9 mouse cellular contexts compared by ENCODE assay signal in genomic region chr3:101295366-101295867, GRCm38 (mm10). TPM values are rescaled to one million over a fixed set of nuclear protein-coding genes. Genes with fewer than 3 reads are reported as not detected.
A peak's percentile ranks its signal among the peaks of the same experiment; 100 is the strongest.
DNase-seq lines count a peak whose midpoint lies in the region; ATAC-seq and TF ChIP-seq lines count a peak whose summit lies in the region.
"Had no signal": no experiment of that assay in that cellular context is flagged by ENCODE, and none has a peak within 500 bp of the region (broad histone marks: within the 10 kb centered on the region; RNA-seq: fewer than 3 reads in every experiment).

No protein-coding gene starts in this region.

- no peaks in the 10 kb centered on the region for H3K36me3 ChIP-seq in hindbrain, postnatal 0 days (ENCODE audit: insufficient read depth, low read length)
- H3K36me3 ChIP-seq: stomach, embryonic 15.5 days had no signal

- no peak overlapping the region for H3K27ac ChIP-seq in hindbrain, postnatal 0 days
- H3K27ac ChIP-seq: stomach, embryonic 15.5 days had no signal

- no peaks in the 10 kb centered on the region for H3K9me3 ChIP-seq in hindbrain, postnatal 0 days (ENCODE audit: low read length)
- H3K9me3 ChIP-seq: stomach, embryonic 15.5 days had no signal

- peak; percentile 98 for TF ChIP-seq CTCF in hindbrain, postnatal 0 days (IDR thresholded peaks at IDR 0.05; ENCODE audit: low read depth)

- no peak overlapping the region for H3K4me2 ChIP-seq in hindbrain, postnatal 0 days (ENCODE audit: low read depth, low read length)
- H3K4me2 ChIP-seq: stomach, embryonic 15.5 days had no signal

- H3K9ac ChIP-seq in hindbrain, postnatal 0 days (replicated peaks; ENCODE audit: low read length) = no peak overlapping the region
- H3K9ac ChIP-seq: stomach, embryonic 15.5 days had no signal

- 5% methylated on average over 11 of the region's 11 CpGs for WGBS in hindbrain, postnatal 0 days

- DNase-seq in R1 (ENCODE audit: low read depth, low spot score) = peak; percentile 90
- peak; percentile 96 to 98 for DNase-seq in cerebellum, postnatal 14 days
- DNase-seq in gastrocnemius, adult 8-10 months (ENCODE audit: low spot score in 2 of 2) = peak; percentile 80 to 87
- DNase-seq in hindbrain, postnatal 0 days (ENCODE audit: low spot score) = peak; percentile 91
- DNase-seq in left cerebral cortex, adult 11 months (ENCODE audit: low spot score) = peak; percentile 76
- DNase-seq in right cerebral cortex, postnatal 10 days (ENCODE audit: low spot score in 2 of 2) = peak; percentile 88 to 94
- peak; percentile 94 for DNase-seq in urinary bladder, postnatal 25 days (ENCODE audit: low spot score)

- ATAC-seq in hindbrain, postnatal 0 days = peak; percentile 57; the same call in 1 of the 2 replicates
- peak; percentile 62 for ATAC-seq in megakaryocyte-erythroid progenitor cell, adult 5-6 weeks (replicated peaks; ENCODE audit: low FRiP score, low TSS enrichment, poor library complexity, severe bottlenecking)

- H3K4me3 ChIP-seq in hindbrain, postnatal 0 days (ENCODE audit: low read length) = no peak overlapping the region
- H3K4me3 ChIP-seq: stomach, embryonic 15.5 days had no signal

- no peaks in the 10 kb centered on the region for H3K27me3 ChIP-seq in hindbrain, postnatal 0 days (ENCODE audit: insufficient read depth, low read length)
- H3K27me3 ChIP-seq: stomach, embryonic 15.5 days had no signal

- H3K4me1 ChIP-seq in hindbrain, postnatal 0 days (ENCODE audit: insufficient read depth, low read length) = no peaks in the 10 kb centered on the region

RNA-seq across cellular contexts. Expression of gene Cd2, which starts 7.7 kb away (rescaled TPM):
- not detected for total RNA-seq in gastrocnemius, adult 8-10 months (2022)
- not detected in 2 replicates for total RNA-seq in hindbrain, postnatal 0 days (2014; rRNA removed)
- polyA plus RNA-seq in hindbrain, postnatal 0 days (2015; fragmentation: Nextera tagmentation; extraction: Ambion mirVana) = not detected in 2 replicates
- total RNA-seq in megakaryocyte-erythroid progenitor cell, adult 5-6 weeks (2014; fragmentation: Nextera tagmentation) = 0.35 and 6.1 TPM in 2 replicates
- 0.19 and 14.4 TPM in 2 replicates for total RNA-seq in megakaryocyte-erythroid progenitor cell, adult 5-6 weeks (2017)
